Comparison of ENCODE assay signal across 11 mouse cellular contexts in the genomic region with DNA sequence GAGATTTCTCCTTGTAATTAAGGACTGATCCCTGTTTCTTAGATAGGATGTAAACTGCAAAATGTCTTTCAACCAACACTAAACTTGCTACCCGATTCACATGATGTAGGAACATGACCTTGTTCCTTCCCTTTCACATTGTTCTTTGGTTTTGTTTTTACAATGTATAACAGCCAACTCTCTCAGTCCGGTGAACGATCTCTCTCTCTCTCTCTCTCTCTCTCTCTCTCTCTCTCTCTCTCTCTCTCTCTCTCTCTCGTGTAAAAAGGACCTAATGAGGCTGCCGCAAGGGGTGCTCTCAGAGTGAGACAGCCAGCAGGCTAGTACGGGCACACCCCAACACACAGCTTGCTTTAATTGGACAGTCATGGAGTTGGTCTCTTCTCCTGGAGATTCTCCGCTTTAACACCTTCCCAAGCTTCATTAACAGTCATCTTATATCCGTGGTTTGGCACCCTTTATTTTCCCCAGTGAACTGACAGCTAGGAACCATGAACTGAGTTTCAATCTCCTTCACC. TPM values are rescaled to one million over a fixed set of nuclear protein-coding genes. Genes with fewer than 3 reads are reported as not detected.
DNase-seq lines count a peak whose midpoint lies in the region; ATAC-seq lines count a peak whose summit lies in the region.
"Had no signal": no experiment of that assay in that cellular context is flagged by ENCODE, and none has a peak within 500 bp of the region (broad histone marks: within the 10 kb centered on the region; RNA-seq: fewer than 3 reads in every experiment).

No protein-coding gene starts in this region.

- H3K4me2 ChIP-seq in kidney, embryonic 15.5 days = peak overlapping the region; percentile 74
- H3K4me2 ChIP-seq in forebrain, embryonic 15.5 days (replicated peaks) = peak overlapping the region; percentile 74
- peak overlapping the region; percentile 85; the same call in 1 of the 2 replicates for H3K4me2 ChIP-seq in liver, embryonic 15.5 days

- H3K36me3 ChIP-seq in kidney, embryonic 15.5 days = peaks cover 13% of the 10 kb centered on the region
- no peaks in the 10 kb centered on the region for H3K36me3 ChIP-seq in forebrain, embryonic 15.5 days
- peaks cover 12% of the 10 kb centered on the region for H3K36me3 ChIP-seq in liver, embryonic 15.5 days (replicated peaks)

- no peak overlapping the region for H3K27ac ChIP-seq in kidney, embryonic 15.5 days
- no peak overlapping the region for H3K27ac ChIP-seq in forebrain, embryonic 15.5 days (replicated peaks)
- no peak overlapping the region for H3K27ac ChIP-seq in liver, embryonic 15.5 days (replicated peaks)

- H3K27me3 ChIP-seq in kidney, embryonic 15.5 days = no peaks in the 10 kb centered on the region
- H3K27me3 ChIP-seq in forebrain, embryonic 15.5 days = no peaks in the 10 kb centered on the region
- no peaks in the 10 kb centered on the region for H3K27me3 ChIP-seq in liver, embryonic 15.5 days

- 72% methylated on average over 8 of the region's 8 CpGs for WGBS in kidney, embryonic 15.5 days
- WGBS in forebrain, embryonic 15.5 days = 51% methylated on average over 8 of the region's 8 CpGs
- WGBS in liver, embryonic 15.5 days (ENCODE audit: insufficient replicate concordance) = 78% methylated on average over 8 of the region's 8 CpGs

- H3K4me3 ChIP-seq in kidney, embryonic 15.5 days (replicated peaks) = peak overlapping the region; percentile 74
- 0 out of 2 replicates have a peak overlapping the region, but pooled peaks have one; percentile 62 for H3K4me3 ChIP-seq in forebrain, embryonic 15.5 days
- H3K4me3 ChIP-seq in liver, embryonic 15.5 days (replicated peaks) = 0 out of 2 replicates have a peak overlapping the region, but pooled peaks have one; percentile 76

- peaks cover 4% of the 10 kb centered on the region for H3K9me3 ChIP-seq in kidney, embryonic 15.5 days (replicated peaks)
- H3K9me3 ChIP-seq in forebrain, embryonic 15.5 days = no peaks in the 10 kb centered on the region
- H3K9me3 ChIP-seq in liver, embryonic 15.5 days (replicated peaks) = no peaks in the 10 kb centered on the region

- ATAC-seq in kidney, embryonic 15.5 days (replicated peaks; ENCODE audit: low FRiP score) = no peak
- no peak for ATAC-seq in forebrain, embryonic 15.5 days (replicated peaks)
- no peak for ATAC-seq in liver, embryonic 15.5 days (ENCODE audit: insufficient read depth)

- H3K4me1 ChIP-seq in kidney, embryonic 15.5 days = peaks cover 17% of the 10 kb centered on the region
- H3K4me1 ChIP-seq in forebrain, embryonic 15.5 days = peaks cover 18% of the 10 kb centered on the region
- H3K4me1 ChIP-seq in liver, embryonic 15.5 days (replicated peaks) = peaks cover 16% of the 10 kb centered on the region

- DNase-seq in kidney, postnatal 10 days = no peak
- peak; percentile 60 for DNase-seq in Muller cell, postnatal 12 days (ENCODE audit: inconsistent ontology term)
- DNase-seq in adrenal gland, adult 8-10 months = no peak
- no peak for DNase-seq in adrenal gland, postnatal 4 days (ENCODE audit: low spot score in 2 of 2)
- no peak for DNase-seq in ovary, postnatal 14 days (ENCODE audit: low spot score)
- DNase-seq: kidney, postnatal 36 days had no signal

- H3K9ac ChIP-seq in kidney, embryonic 15.5 days = no peak overlapping the region
- 0 out of 2 replicates have a peak overlapping the region, but pooled peaks have one; percentile 59 for H3K9ac ChIP-seq in forebrain, embryonic 15.5 days (replicated peaks)
- 0 out of 2 replicates have a peak overlapping the region, but pooled peaks have one; percentile 66 for H3K9ac ChIP-seq in liver, embryonic 15.5 days

RNA-seq across cellular contexts. Expression of gene 1700029J07Rik, which starts 1.0 kb away (rescaled TPM):
- polyA plus RNA-seq in kidney, embryonic 15.5 days (2015; fragmentation: Nextera tagmentation; extraction: Ambion mirVana) = 4.9 and 5.5 TPM in 2 replicates
- 3.8 and 4.4 TPM in 2 replicates for polyA plus RNA-seq in forebrain, embryonic 15.5 days (2015; fragmentation: Nextera tagmentation; extraction: Ambion mirVana)
- polyA plus RNA-seq in liver, embryonic 15.5 days (2015; fragmentation: Nextera tagmentation; extraction: Ambion mirVana) = 0.37 and 0.52 TPM in 2 replicates
- 1 to 10 TPM; 2.0 to 4.5 (median 3.5) TPM for total RNA-seq in adrenal gland, adult 8-10 months (2022)
- 1 to 10 TPM; 3.6 to 3.9 TPM for total RNA-seq in adrenal gland, postnatal 4 days (2021)

RNA-seq across cellular contexts. Expression of gene Ufsp2, which starts 1.3 kb away (rescaled TPM):
- polyA plus RNA-seq in kidney, embryonic 15.5 days (2015; fragmentation: Nextera tagmentation; extraction: Ambion mirVana) = 81.8 and 83.5 TPM in 2 replicates
- 60.3 and 60.9 TPM in 2 replicates for polyA plus RNA-seq in forebrain, embryonic 15.5 days (2015; fragmentation: Nextera tagmentation; extraction: Ambion mirVana)
- polyA plus RNA-seq in liver, embryonic 15.5 days (2015; fragmentation: Nextera tagmentation; extraction: Ambion mirVana) = 27.9 and 34.2 TPM in 2 replicates
- 10 to 100 TPM; 58.7 to 68.6 (median 63.6) TPM for total RNA-seq in adrenal gland, adult 8-10 months (2022)
- 10 to 100 TPM; 54.4 to 55.5 TPM for total RNA-seq in adrenal gland, postnatal 4 days (2021)

RNA-seq across cellular contexts. Expression of gene Lrp2bp, which starts 25.1 kb away (rescaled TPM):
- 0.61 and 0.76 TPM in 2 replicates for polyA plus RNA-seq in kidney, embryonic 15.5 days (2015; fragmentation: Nextera tagmentation; extraction: Ambion mirVana)
- polyA plus RNA-seq in forebrain, embryonic 15.5 days (2015; fragmentation: Nextera tagmentation; extraction: Ambion mirVana) = 0.42 and 0.45 TPM in 2 replicates
- polyA plus RNA-seq in liver, embryonic 15.5 days (2015; fragmentation: Nextera tagmentation; extraction: Ambion mirVana) = 0.08 and 0.10 TPM in 2 replicates
- total RNA-seq in adrenal gland, adult 8-10 months (2022) = under 1 TPM; 0.16 to 0.34 (median 0.27) TPM
- under 1 TPM; 0.28 to 0.51 TPM for total RNA-seq in adrenal gland, postnatal 4 days (2021)
- polyA plus RNA-seq: G1E had no signal

RNA-seq across cellular contexts. Expression of gene Ankrd37, which starts 31.5 kb away (rescaled TPM):
- polyA plus RNA-seq in kidney, embryonic 15.5 days (2015; fragmentation: Nextera tagmentation; extraction: Ambion mirVana) = 23.6 and 24.9 TPM in 2 replicates
- polyA plus RNA-seq in forebrain, embryonic 15.5 days (2015; fragmentation: Nextera tagmentation; extraction: Ambion mirVana) = 24.7 and 29.6 TPM in 2 replicates
- 4.9 and 5.7 TPM in 2 replicates for polyA plus RNA-seq in liver, embryonic 15.5 days (2015; fragmentation: Nextera tagmentation; extraction: Ambion mirVana)
- 1 to 10 TPM in 2 of 4 experiments, under 1 TPM in 1, not detected in 1; 0.89 to 2.2 (median 1.1) TPM for total RNA-seq in adrenal gland, adult 8-10 months (2022)
- 1 to 10 TPM; 2.3 TPM for total RNA-seq in adrenal gland, postnatal 4 days (2021)

RNA-seq across cellular contexts. Expression of gene Ccdc110, which starts 39.6 kb away (rescaled TPM):
- polyA plus RNA-seq in kidney, embryonic 15.5 days (2015; fragmentation: Nextera tagmentation; extraction: Ambion mirVana) = not detected in 2 replicates
- polyA plus RNA-seq in forebrain, embryonic 15.5 days (2015; fragmentation: Nextera tagmentation; extraction: Ambion mirVana) = 0.38 TPM in 1 of 2 replicates, not detected in the other
- polyA plus RNA-seq in liver, embryonic 15.5 days (2015; fragmentation: Nextera tagmentation; extraction: Ambion mirVana) = not detected in 2 replicates
- total RNA-seq in adrenal gland, adult 8-10 months (2022) = not detected
- total RNA-seq in adrenal gland, postnatal 4 days (2021) = not detected
- total RNA-seq: G1E had no signal
- polyA plus RNA-seq: G1E; spleen, adult 2 months had no signal
